Mouse (Mus musculus) inflammation-experienced regulatory T-cells, adult 6 months (primary cell): ENCODE results near the gene Pan2. TPM values are rescaled to one million over a fixed set of nuclear protein-coding genes. Genes with fewer than 3 reads are reported as not detected.
"Not testable (repeated sequence)": the region's sequence is repeated elsewhere in the genome, so short reads cannot be mapped to it uniquely, and the experiment has no call there.

ENCODE experiments used
- ATAC-seq: one replicate; pipeline ENCODE4 v1.8.0; 2017
- polyA plus RNA-seq, 3 experiments: library from polyadenylated mRNA; unstranded; fragments of 100-300 nt; shearing (Covaris generic); gene quantifications; one replicate each; pipeline ENCODE4 v1.2.1; 2017

Pan2 gene
- polyA plus RNA-seq, 3 experiments from 2014 or later, result 17.4 to 36.9 (median 27.5) TPM

GRCm38 (mm10) chr10:128283604-128284579 lies 19.2 kb upstream of the Pan2 start:
- ATAC-seq, result no peak

DNA sequence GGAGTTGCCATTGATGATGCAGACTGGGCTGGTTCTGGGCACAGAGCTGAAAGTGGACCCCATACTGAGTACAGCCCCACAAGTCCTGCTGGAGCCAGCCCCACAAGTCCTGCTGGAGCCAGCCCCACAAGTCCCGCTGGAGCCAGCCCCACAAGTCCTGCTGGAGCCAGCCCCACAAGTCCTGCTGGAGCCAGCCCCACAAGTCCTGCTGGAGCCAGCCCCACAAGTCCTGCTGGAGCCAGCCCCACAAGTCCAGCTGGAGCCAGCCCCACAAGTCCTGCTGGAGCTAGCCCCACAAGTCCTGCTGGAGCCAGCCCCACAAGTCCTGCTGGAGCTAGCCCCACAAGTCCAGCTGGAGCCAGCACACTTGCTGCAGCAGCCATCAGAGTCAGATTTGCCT lies 12.5 kb upstream of the Pan2 start:
- not testable (repeated sequence) for ATAC-seq

GRCm38 (mm10) chr10:128296370-128297090 lies 6.6 kb upstream of the Pan2 start:
- no peak for ATAC-seq

DNA sequence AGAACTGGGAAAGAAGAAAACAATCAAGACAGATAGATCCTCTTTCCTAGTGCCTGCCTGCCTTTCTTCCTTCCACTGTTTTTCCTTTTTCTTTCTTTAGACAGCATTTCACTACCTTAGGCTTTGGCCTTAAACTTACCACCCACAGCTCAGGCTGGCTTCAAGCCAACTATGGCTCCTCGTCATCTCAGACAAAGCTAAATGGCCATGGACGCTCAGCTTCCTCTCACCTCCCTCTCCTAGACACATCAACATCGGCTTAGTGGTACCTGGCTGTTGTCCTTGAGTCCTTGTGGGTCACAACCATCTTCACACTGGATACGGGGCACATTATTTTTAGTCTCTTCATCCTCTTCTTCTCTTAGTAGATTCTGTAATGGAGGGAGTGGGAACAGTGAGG lies 5.9 kb upstream of the Pan2 start:
- ATAC-seq, result no peak

DNA sequence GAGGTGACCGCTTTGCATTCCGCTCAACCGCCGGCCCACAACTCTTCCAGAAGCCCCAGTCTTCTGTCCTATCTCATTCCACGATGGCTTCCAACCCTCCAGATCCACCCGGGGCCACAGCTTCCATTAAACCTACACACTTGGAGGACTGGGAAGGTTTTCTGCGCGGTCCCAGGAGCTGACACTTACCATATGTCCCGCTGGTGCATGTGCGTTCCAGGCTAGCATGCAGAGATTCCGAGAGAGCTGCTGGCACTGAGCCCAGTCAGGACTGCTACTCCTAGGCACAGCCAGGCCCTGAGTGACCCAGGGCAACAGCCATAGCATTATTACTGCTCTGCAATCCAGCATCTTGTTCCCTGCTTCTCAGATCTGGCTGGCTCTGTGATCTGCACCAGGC lies 5.5 kb upstream of the Pan2 start:
- ATAC-seq, result no peak

GRCm38 (mm10) chr10:128298243-128298642 lies 4.9 kb upstream of the Pan2 start:
- no peak for ATAC-seq

- ATAC-seq, result no peak
These were observed 4.4 kb upstream of the Pan2 start, which contains the start of gene Il23a for GRCm38 (mm10) chr10:128298702-128299171. Gene Il23a, minus strand, starts transcription at chr10:128298752.

DNA sequence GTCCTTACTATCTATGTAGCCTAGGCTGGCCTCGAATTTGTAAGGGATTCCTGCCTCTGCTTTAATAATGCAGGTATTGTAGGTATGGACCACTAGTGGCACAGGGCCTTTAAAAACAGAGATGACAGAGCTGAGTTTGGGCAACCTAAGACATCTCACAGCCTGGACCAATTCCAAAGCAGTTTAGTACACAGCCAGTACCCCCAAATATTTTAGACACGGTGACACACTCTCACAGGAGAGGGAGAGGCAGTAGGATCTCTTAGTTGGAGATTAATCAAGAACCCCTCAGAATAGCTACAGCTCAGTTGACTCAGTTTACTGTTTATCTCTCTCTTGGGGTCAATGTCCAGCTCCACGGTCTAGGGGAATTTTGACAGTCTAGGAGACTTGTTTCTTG lies 778 bp upstream of the Pan2 start:
- ATAC-seq, result no peak

DNA sequence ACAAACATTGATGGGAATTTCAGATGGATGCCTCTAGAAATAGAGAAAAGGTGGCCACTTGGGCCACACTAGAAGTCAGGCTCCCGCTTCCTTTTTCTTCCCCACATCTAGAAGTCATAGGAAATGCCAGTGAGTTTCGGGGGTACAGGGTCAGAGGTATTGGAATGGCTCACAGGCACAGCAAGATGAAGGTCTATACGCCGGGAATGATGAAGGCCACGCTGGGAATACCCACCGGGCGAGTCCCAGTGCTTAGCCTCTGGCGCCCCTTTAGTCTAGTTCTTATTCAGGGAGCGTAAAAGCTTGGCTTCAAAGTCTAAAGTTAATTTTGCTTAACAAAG lies 380 bp upstream of the Pan2 start:
- ATAC-seq, result peak; percentile 2

DNA sequence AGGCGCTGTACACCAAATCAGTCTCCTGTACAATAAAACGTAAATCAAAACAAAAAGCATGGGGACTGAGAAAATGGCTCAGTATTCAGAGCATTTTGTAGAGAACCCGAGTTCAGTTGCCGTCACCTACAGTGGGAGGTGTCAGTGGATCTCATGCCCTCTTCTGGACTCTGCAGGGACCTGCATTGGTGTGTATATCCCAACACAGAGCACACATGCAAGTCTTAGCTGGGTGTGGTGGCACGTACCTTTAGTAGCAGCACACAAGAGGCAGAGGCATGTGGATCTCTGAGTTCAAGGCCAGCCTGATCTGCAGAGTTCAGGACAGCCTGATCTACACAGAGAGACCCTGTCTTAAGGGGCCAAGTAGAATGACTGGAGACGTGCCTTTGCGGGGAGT lies 6.5 kb downstream of the Pan2 start:
- no peak for ATAC-seq

DNA sequence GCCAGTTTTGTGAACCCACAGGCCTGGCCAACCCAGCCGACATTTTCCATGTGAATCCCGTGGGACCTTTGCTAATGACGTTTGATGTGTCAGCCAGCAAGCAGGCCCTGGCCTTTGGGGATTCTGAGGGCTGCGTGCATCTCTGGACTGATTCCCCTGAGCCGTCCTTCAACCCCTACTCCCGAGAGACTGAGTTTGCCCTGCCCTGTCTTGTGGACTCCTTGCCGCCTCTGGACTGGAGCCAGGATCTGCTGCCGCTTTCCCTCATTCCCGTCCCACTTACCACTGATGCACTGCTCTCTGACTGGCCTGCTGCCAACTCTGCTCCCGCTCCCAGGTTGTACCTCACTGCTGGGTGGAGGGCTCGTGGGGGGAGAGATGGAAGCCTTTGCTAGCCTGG lies 7.0 kb downstream of the Pan2 start:
- ATAC-seq, result no peak

GRCm38 (mm10) chr10:128310902-128311301 lies 7.8 kb downstream of the Pan2 start:
- no peak for ATAC-seq

DNA sequence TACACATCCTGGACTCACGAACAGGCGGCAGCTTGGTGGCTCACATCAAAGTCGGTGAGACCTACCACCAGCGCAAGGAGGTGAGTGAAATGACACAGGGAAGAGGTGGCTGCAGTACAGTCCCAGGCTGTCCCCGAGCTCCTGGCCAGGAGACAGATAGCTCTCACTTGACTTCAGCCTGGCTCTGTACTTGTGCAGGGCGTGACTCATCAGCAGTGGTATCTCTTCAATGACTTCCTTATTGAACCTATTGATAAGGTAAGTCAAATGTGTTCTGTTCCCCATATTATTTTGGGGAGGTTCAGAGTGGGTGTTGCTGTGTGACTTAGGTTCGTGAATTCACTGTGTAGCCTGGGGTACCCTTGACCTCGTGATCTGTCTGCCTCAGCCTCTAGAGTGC lies 12.4 kb downstream of the Pan2 start:
- no peak for ATAC-seq

GRCm38 (mm10) chr10:128321641-128322040 lies 18.5 kb downstream of the Pan2 start:
- no peak for ATAC-seq

DNA sequence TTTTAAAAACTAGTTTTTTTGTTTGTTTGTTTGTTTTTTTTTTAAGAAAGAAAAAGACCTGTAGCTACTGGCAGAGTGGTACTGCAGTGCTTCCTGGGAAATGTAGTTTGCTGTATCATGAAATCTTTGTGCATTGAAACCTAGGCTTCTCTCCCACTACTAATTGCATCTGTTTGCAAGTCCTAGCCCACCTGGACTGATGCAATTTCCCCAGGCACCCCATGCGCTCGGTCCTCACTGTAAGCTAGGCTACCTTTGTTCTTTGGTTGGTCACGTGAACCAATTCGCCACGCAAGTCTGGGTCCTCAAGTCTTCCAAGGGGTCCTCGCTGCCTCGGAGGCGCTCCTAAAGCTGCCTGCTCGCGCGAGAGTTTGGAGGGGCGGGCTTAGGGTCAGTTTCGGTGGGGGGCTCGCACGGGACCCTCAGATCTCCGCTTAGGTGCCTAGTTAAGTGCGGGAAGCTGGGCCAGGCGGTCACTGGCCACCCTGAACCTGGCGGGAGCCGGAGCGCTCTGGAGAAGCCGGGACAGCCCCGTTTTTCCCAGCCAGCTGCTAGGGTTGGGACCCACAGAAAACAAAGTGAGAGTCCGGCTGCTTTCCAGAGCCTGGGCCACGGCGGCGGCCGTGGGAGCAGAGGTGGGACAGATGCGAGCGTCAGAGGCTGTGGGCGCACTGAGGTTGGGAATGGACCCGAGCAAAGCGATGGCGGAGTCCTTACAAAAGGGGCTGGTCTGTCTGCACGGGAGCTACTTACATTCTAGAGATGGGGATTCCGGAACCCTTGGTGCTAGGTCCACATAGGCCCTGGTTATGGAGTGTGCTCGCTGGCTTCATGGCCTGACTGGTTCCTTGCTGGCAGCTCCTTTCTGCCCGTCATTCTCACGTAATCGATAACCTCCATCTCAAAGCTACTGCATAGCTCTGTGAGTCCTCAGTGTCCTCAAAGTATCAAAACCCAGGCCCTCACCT lies 19.3 kb downstream of the Pan2 start, which contains the start of gene Cnpy2:
Cnpy2 (plus strand) TSS at position 319 of the 968 bp plus-strand sequence.
- ATAC-seq, result peak; percentile 78

- peak; percentile 60 for ATAC-seq
These were observed 20.4 kb downstream of the Pan2 start for GRCm38 (mm10) chr10:128323516-128323915.

- no peak for ATAC-seq
These were observed 23.7 kb downstream of the Pan2 start for GRCm38 (mm10) chr10:128326825-128327224.

- no peak for ATAC-seq
These were observed 24.5 kb downstream of the Pan2 start for GRCm38 (mm10) chr10:128327610-128328009.

DNA sequence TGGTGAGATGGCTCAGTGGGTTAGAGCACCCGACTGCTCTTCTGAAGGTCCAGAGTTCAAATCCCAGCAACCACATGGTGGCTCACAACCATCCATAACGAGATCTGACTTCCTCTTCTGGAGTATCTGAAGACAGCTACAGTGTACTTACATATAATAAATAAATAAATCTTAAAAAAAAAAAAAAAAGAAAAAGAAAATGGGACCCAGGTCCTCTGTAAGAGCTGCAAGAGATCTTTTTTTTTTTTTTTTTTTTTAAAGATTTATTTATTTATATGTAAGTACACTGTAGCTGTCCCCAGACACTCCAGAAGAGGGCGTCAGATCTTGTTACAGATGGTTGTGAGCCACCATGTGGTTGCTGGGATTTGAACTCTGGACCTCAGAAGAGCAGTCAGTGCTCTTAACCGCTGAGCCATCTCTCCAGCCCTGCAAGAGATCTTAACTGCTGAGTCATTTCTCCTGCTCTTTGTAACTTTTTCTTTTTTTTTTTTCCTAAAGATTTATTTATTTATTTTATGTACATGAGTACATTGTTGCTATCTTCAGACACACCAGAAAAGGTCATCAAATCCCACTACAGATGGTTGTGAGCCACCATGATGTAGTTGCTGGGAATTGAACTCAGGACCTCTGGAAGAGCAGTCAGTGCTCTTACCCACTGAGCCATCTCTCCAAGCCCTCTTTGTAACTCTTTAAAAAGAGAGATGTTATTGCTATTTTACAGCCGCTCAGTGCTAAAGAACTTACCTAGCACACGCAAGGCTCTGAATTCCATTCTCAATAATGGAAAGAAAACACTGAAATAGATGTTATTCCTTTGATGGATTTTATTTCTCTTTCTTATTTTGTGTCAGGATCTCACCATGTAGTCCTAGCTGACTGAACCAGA lies 29.5 kb downstream of the Pan2 start:
- not testable (repeated sequence) for ATAC-seq

DNA sequence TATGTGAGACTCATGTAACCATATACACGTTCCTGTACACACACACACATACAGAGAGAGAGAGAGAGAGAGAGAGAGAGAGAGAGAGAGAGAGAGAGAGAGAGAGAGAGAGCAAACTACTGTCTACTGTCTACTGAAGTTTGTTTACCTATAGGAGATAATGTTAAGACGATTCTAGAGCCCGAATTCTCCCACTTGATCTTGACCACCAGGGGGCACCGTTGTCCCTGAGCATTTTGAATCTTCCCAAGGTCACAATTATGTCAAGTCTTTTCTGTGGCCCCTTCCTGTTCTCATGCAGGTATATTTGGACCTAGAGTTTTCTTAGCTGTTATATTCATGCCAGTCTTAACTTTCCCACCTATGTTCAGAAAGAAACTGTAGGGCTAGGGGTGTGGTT lies 32.4 kb downstream of the Pan2 start:
- peak; percentile 27 for ATAC-seq

DNA sequence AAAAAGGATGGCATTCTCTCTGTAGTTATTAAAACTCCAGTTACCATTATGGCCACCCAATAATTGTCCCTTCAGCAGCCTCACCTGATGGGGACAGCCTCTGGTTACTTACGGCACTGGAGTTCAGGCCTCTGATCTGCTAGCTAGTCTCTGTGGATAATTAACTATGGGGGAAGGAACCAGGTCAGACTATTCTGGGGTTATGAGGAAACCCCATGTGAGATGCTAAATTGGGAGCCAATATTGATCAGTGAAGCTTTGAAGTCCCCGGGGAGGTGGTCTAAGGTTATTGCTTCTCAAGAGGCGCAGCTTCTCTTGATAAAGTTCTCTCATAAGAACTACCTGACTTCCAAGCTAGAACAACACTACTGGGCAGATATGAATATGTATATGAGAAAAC lies 33.1 kb downstream of the Pan2 start:
- ATAC-seq, result no peak
